Mouse (Mus musculus) granulocyte monocyte progenitor cell, adult 5-6 weeks (primary cell): ENCODE measurements at regions not wholly inside any gene's neighbourhood (a gene's known extent, or its start where the extent isn't known, plus 50 kb on each side); places are given as distances from the start of the nearest gene placed in this dataset.
"Not testable (repeated sequence)": the region's sequence is repeated elsewhere in the genome, so short reads cannot be mapped to it uniquely, and the experiment has no call there.

ENCODE experiments used
- ATAC-seq: replicated peaks from 2 replicates; pipeline ENCODE4 v1.8.0; 2016; ENCODE audit warnings: mild to moderate bottlenecking, moderate TSS enrichment, inconsistent platforms; ENCODE audit not compliant: poor library complexity, severe bottlenecking

DNA sequence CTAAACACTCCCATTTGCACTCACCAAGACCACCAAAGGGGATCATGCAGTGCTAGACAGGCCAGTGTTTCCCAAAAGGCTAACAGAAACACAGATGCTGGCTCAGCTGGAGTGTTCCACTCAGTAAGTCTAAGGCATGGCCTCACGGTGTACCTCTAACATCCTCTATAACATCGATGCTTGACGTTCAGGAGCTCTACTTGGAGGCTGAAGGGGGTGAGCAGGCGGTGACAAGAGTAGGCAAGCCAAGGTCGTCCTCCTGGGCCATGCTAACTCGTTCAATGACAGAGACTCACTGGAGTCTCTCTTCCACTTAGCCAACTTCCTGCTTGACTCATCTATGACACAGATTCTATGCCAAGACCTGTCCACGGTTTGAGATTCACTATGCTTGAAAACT is 105.9 kb upstream of the Fhl2 start:
- ATAC-seq = peak; percentile 44; the same call in 1 of the 2 replicates

DNA sequence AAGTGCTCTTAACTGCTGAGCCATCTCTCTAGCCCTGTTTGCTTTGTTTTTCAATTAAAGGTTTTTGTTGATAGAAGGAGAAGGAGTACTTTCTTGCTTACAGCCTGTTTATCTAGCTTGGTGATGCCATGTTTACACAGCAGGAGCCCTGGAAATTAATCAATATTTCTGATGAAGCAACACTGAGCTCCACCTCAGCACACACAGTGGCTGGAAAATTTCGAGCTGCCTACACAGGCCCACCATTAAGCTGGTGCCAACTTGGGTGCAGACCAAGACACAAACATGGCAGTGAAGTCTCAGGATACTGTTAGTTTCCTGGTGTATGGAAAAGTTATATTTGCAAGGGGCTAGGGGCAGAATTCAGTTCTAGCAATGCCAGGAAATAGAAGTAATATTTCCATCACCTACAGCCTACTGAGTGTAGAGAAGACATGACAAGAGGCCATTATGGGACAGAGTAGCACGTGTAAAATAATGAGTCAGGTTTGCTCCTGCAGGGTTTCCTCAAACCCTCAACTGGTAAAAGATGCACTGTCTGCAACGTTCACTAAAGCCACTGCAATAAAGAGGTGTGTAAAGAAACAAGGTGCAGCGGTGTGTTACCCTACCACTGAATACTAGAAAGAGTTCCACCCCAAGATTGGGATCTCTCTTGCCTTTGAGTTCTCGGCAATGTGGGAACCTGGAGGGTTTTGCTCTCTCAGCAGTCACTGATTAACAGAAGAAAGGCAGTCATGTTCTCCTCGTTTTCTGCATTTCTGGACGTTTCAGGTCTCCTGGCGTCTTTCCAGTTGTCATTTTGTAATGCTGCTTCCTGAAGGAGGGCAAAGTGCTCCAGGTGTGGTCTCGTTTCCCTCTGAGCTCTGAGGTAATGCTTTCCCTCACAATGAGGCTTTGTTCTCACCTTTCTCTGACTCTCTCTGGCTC is 108.8 kb upstream of the Fhl2 start:
- no peak for ATAC-seq

DNA sequence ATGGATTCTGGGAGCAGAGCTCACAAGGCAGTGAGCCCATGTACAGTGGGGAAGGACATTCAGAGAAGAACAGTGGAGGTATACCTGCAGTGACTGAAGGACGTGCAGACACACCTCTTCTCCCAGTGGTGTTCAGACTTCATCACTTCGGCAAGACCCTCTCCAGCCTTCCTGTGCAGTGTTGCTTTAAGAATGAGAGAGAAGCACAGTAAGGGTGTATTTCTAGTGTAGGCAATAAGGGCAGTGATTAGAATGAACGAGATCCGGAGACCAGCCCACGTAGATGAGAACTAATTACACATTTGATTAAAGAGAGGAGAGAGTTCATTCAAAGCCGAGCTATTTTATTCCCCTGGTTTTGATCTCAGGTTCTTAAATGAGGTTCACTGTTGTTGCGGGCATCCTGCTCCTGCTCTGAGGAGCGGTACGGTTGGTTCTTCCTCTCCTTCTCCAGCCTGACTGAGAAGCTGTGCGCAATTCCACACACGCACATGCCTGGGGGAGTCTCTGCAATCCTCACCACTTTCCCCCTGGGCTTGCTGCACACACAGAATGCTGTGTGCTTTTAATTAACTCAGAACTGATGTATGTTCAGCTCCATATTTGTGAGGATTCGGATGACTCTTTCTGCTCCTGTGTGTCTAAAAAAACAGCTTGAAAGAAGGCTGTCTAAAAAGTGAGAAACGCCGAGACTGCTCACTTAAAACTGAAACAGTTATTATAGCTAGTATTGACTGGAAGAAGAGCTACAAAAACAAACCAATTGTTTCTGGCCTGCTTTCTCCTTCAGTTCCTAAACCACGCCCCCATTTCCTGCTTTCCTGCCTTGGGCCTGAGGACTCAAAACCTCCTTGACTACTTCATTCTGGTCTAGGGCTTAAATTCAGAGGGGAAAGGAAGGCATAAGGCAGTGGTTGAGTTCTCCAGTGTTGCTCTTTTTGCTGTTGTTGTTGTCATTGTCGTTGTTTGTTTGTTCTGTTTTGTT is 114.2 kb upstream of the Fhl2 start:
- ATAC-seq = no peak

DNA sequence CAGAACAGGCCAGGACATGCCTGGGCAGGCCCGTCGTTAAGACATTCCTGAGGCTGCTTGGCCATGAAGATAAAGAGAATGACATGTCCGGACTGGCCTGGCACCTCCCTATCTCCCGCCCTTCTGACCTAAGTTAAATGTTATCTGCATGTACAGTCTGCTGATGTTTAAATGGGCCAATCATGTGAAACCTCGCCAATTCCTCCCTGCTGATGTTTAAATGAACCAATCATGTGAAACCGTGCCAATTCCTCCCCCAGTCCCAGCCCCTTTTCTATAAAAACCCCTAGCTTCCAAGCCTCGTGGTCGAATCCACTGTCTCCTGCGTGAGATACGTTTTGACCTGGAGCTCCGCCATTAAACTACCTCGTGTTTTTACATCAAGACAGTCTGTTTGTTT is 119.5 kb upstream of the Fhl2 start:
- not testable (repeated sequence) for ATAC-seq

DNA sequence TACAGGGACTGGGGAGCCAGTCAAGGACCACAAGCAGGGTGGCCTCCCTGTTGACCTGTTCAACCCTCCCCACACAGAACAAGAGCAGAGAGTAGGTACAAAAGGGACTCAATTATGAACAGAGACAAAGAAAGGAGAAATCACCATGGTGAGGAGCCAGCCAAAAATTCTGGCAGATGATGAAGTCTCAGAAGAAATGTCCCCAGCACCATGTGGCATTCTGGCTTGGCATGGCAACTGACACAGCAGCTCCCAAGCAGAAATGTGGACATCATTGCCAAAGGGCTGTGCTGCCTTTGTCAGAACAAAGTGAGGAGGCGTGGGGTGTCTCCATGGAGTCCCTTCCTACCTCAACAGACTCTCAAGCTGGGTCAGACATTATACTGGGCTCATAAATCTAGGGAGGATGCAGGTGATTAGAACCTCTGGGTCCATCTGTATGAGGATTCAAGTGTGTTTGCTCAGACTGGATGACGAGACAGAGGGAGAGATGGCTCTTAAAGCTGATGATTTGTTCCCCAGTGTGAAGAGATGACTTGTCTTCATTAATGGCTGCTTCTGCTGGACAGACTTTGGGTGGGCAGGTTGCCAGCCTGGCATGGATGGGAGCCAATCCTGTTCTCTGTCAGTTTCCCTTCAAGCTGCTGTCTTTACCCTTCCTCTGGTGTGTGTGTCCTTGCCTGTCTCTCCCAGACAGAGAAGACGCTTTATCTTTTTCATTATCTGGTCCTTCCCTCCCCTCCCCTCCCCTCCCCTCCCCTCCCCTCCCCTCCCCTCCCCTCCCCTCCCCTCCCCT is 120.5 kb upstream of the Fhl2 start:
- ATAC-seq = no peak

GRCm38 (mm10) chr1:43333488-43333887 is 110.9 kb upstream of the Nck2 start:
- not testable (repeated sequence) for ATAC-seq

DNA sequence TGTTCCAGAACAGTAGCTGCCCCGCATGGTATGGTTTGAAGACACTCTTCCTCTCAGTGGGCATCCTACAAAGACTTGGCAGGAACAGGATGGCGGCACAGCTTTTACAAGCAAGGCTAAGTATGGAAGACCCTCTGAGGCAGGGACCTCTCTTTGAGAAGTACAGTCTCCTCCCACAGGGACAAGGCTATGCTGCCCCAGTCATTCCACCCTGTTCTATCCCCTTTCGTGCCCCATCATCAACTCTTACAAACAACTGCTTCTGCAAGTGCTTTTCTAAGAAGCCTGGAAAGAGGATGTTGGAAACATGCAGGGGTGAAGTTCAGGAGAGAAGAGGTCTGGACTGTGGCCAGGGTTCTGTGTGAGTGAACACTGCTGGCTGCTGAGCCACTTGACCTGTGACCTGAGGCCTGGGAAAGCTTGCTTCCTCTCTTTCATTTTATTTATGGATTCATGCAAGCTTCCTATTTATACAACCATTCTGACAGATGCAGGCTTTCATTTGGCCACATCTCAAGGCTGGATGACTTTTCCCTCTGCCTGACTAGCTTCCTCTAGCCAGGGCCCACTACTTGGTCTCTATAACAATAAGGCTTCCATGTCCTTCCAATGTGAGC is 107.1 kb upstream of the Nck2 start:
- ATAC-seq = no peak

- no peak for ATAC-seq
Observed at GRCm38 (mm10) chr1:43338096-43338915, 106.1 kb upstream of the Nck2 start.

- no peak for ATAC-seq
Observed at GRCm38 (mm10) chr1:43342848-43343247, 101.5 kb upstream of the Nck2 start.

DNA sequence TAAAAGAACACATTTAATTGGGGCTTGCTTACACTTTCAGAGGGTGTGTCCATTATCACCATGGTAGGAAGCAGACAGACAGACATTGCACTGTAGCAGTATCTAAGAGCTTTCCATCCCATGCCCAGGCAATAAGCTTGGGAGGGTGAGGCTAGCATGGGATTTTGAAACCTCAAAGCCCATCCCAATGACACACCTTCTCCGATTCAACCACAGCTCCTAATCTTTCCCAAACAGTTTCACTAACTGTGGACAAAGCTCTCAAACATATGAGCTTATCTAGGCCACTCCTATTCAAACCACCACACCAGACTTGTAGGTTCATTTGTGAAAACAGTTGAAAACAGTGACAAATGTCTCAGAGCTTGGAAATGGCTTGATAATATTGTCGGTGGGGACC is 101.0 kb upstream of the Nck2 start:
- ATAC-seq = no peak

DNA sequence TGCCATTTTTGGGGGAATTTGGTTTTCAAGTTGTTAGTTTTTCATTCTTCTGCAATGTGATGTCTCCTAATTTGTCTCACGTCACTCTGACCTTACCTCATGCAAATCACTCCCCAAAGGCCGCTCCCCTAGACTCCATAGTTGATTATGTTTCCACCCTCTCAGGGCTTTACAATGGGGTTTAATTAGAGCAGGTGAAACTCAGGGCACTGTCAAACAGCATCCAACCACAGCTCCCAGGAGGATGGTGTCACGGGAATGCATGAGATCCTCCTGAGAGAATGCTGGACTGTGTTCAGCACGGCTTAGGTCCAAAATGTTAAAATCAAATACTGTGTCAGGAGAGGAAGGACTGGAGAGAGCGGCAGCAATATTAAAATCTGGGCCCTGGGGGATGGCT is 100.4 kb upstream of the Nck2 start:
- ATAC-seq = no peak

DNA sequence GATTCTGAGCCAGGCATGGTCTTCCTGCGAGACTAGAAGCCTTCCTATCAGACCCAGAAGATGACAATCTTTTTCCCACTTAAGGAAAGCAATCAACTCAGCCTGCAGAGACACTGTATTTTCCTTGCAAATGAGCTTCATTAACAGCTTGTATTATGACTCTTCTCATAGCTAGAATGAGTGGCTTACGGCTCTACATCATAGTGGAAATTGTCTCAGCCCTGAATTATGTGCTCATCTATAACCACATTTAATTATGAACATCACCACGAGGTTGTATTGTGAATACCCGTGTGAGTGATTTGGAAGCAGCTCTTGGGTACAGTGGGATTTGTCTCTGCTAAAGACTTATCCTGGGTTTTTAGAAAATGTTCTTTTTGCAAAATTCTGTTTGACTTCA is 97.2 kb upstream of the Nck2 start:
- no peak for ATAC-seq

DNA sequence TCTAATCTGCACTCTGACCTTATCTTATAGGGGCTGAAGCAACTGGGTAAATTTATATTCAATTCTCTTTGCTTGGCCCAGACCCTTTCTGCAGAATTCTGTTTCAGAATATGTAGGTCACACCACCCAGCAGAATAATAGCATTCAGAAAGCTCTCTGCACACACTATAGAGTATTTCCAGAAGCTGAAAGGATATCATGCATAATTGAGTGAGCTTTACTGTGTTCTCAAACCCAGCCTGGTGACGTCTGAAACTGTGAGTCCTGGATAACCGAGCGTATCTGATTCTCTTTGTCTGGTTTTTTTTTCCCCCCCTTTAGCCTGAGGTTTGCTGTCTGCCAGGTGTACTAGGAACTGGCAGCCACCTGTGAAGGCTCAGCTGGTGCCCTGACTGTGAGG is 94.4 kb upstream of the Nck2 start:
- ATAC-seq = no peak

- no peak for ATAC-seq
Observed at GRCm38 (mm10) chr1:43358191-43358590, 86.2 kb upstream of the Nck2 start.

- no peak for ATAC-seq
Observed at GRCm38 (mm10) chr1:43359662-43360061, 84.7 kb upstream of the Nck2 start.

DNA sequence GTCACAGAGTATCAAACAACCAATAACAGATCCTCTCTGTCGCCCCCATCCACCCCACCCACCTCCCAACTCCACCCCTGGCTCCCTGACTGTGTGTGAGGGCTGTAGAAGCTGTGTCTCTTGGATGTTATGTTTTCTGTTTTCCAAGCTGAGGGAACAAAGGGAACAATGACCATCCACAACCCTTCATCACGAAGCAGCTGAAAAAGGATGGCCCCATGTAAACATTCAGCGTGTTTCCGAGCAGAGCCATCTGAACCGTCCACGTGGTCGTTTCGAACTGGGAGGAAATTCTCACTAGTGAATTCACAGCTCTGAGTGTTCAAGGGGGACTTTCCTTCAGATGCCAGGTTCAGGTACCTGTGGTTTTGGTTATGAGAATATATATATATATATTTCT is 84.1 kb upstream of the Nck2 start:
- ATAC-seq = no peak

GRCm38 (mm10) chr1:43360741-43361140 is 83.6 kb upstream of the Nck2 start:
- no peak for ATAC-seq

GRCm38 (mm10) chr1:43361455-43361863 is 82.9 kb upstream of the Nck2 start:
- ATAC-seq = peak; percentile 59

DNA sequence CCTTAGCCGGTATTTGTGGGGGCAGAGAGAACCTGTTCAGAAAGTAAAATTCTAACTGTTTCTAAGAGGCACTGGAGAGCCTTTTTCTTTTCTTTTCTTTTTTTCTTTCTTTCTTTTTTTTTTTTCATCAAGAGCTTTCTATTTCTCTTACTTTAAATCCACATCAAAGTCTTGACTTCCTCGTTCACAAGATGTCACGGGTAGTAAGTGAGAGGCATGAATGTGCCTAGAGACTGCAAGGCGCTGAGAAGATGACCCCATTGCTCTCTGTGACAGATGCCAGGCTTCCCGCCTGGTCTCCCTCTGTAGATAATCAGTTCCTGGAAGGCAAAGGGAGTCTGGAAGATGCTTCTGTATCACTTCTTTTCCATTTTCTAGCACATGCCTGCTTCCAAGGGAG is 82.2 kb upstream of the Nck2 start:
- ATAC-seq = no peak
